Mouse (Mus musculus) heart, embryonic 15.5 days (tissue): Measurements from ENCODE around the gene Gm4756. TPM values are rescaled to one million over a fixed set of nuclear protein-coding genes. Genes with fewer than 3 reads are reported as not detected.
A peak's percentile ranks its signal among the peaks of the same experiment; 100 is the strongest.

ENCODE experiments used
- ATAC-seq: fragments of 200-750 bp; cut with Nextera tagmentation; replicated peaks from 2 replicates; pipeline ENCODE4 v1.8.0; 2017; ENCODE audit warnings: low read depth, moderate TSS enrichment; ENCODE audit not compliant: insufficient number of reproducible peaks, insufficient read depth, low FRiP score
- H3K27ac ChIP-seq: fragments of 300-500 bp; sonication (generic); 2 replicates; pipeline ENCODE4 v1.5.1; 2015; ENCODE audit warnings: mild to moderate bottlenecking, inconsistent platforms
- H3K27me3 ChIP-seq: fragments of 300-500 bp; sonication (generic); 2 replicates; pipeline ENCODE4 v1.6.1; 2015; ENCODE audit warnings: inconsistent platforms
- H3K36me3 ChIP-seq: fragments of 300-500 bp; sonication (generic); 2 replicates; pipeline ENCODE4 v1.6.1; 2015; ENCODE audit warnings: mild to moderate bottlenecking, inconsistent platforms
- H3K4me1 ChIP-seq: fragments of 300-500 bp; sonication (generic); replicated peaks from 2 replicates; pipeline ENCODE4 v1.6.1; 2015; ENCODE audit warnings: inconsistent platforms
- H3K4me2 ChIP-seq: fragments of 300-500 bp; sonication (generic); 2 replicates; pipeline ENCODE4 v1.6.1; 2015; ENCODE audit warnings: inconsistent platforms, mild to moderate bottlenecking, moderate library complexity
- H3K4me3 ChIP-seq: fragments of 300-500 bp; sonication (generic); 2 replicates; pipeline ENCODE4 v1.5.1; 2015; ENCODE audit warnings: mild to moderate bottlenecking, inconsistent platforms
- H3K9ac ChIP-seq: fragments of 300-500 bp; sonication (generic); 2 replicates; pipeline ENCODE4 v1.6.1; 2015; ENCODE audit warnings: mild to moderate bottlenecking, inconsistent platforms
- H3K9me3 ChIP-seq: fragments of 300-500 bp; sonication (generic); replicated peaks from 2 replicates; pipeline ENCODE4 v1.6.1; 2016; ENCODE audit warnings: inconsistent platforms
- whole genome bisulfite sequencing: fragments of 180-500 bp; shearing (Covaris S2); methylation state at CpG from one replicate; pipeline ENCODE4 v1.1.7; 2015; ENCODE audit warnings: mixed read lengths; 5-methylcytosine and 5-hydroxymethylcytosine counted together
- polyA plus RNA-seq: library from polyadenylated mRNA; unstranded; fragments of >200 nt; fragmentation: Nextera tagmentation; extraction: Ambion mirVana; gene quantifications from 2 replicates; pipeline ENCODE4 v1.2.1, GENCODE M21; 2015

Gm4756 gene
- polyA plus RNA-seq, 1 experiment from 2014 or later = not detected

- H3K9me3 ChIP-seq = no peaks in the 10 kb centered on the region
- 65% methylated on average over 2 of the region's 2 CpGs for WGBS
- no peak overlapping the region for H3K4me2 ChIP-seq
- H3K27me3 ChIP-seq = no peaks in the 10 kb centered on the region
- H3K4me3 ChIP-seq = no peak overlapping the region
- H3K4me1 ChIP-seq = peaks cover 10% of the 10 kb centered on the region
- peak; percentile 22; the same call in 1 of the 2 replicates for ATAC-seq
- H3K36me3 ChIP-seq = no peaks in the 10 kb centered on the region
- H3K27ac ChIP-seq = peak overlapping the region; percentile 43
- H3K9ac ChIP-seq = no peak overlapping the region
Measured at GRCm38 (mm10) chr12:72674820-72675219, 25.4 kb upstream of the Gm4756 start.

GRCm38 (mm10) chr12:72674079-72674797, 24.8 kb upstream of the Gm4756 start:
- peaks cover 10% of the 10 kb centered on the region for H3K4me1 ChIP-seq
- peak; percentile 66; the same call in 1 of the 2 replicates for ATAC-seq
- no peak overlapping the region for H3K4me3 ChIP-seq
- H3K27me3 ChIP-seq = no peaks in the 10 kb centered on the region
- H3K9ac ChIP-seq = no peak overlapping the region
- H3K36me3 ChIP-seq = no peaks in the 10 kb centered on the region
- no peak overlapping the region for H3K4me2 ChIP-seq
- H3K27ac ChIP-seq = peak overlapping the region; percentile 43
- WGBS = 43% methylated on average over 7 of the region's 7 CpGs
- H3K9me3 ChIP-seq = no peaks in the 10 kb centered on the region

- WGBS = 81% methylated on average over 6 of the region's 6 CpGs
- Histone ChIP-seq H3K9me3 (no peaks in the 10 kb centered on the region), H3K36me3 (no peaks in the 10 kb centered on the region), H3K4me3 (no peak overlapping the region), H3K4me2 (no peak overlapping the region), H3K9ac (no peak overlapping the region), H3K27me3 (no peaks in the 10 kb centered on the region), H3K27ac (no peak overlapping the region), H3K4me1 (peaks cover 12% of the 10 kb centered on the region)
- ATAC-seq = no peak
Measured at GRCm38 (mm10) chr12:72671516-72672135, 22.2 kb upstream of the Gm4756 start.

- no peak overlapping the region for H3K4me3 ChIP-seq
- WGBS = 79% methylated on average over 8 of the region's 8 CpGs
- H3K9ac ChIP-seq = no peak overlapping the region
- no peaks in the 10 kb centered on the region for H3K36me3 ChIP-seq
- ATAC-seq = no peak
- no peaks in the 10 kb centered on the region for H3K27me3 ChIP-seq
- no peaks in the 10 kb centered on the region for H3K9me3 ChIP-seq
- peaks cover 17% of the 10 kb centered on the region for H3K4me1 ChIP-seq
- no peak overlapping the region for H3K4me2 ChIP-seq
- H3K27ac ChIP-seq = no peak overlapping the region
Measured at GRCm38 (mm10) chr12:72670921-72671320, 21.5 kb upstream of the Gm4756 start.

GRCm38 (mm10) chr12:72667868-72668469, 18.5 kb upstream of the Gm4756 start:
- Histone ChIP-seq H3K36me3 (no peaks in the 10 kb centered on the region), H3K27me3 (no peaks in the 10 kb centered on the region), H3K27ac (no peak overlapping the region), H3K4me3 (no peak overlapping the region), H3K9me3 (no peaks in the 10 kb centered on the region), H3K4me2 (no peak overlapping the region), H3K4me1 (peaks cover 21% of the 10 kb centered on the region), H3K9ac (no peak overlapping the region)
- no peak for ATAC-seq
- 55% methylated on average over 10 of the region's 10 CpGs for WGBS

- no peaks in the 10 kb centered on the region for H3K27me3 ChIP-seq
- WGBS = 61% methylated on average over 5 of the region's 5 CpGs
- no peak overlapping the region for H3K4me2 ChIP-seq
- H3K4me3 ChIP-seq = no peak overlapping the region
- no peak for ATAC-seq
- H3K27ac ChIP-seq = peak overlapping the region; percentile 97
- H3K36me3 ChIP-seq = no peaks in the 10 kb centered on the region
- H3K9ac ChIP-seq = no peak overlapping the region
- H3K9me3 ChIP-seq = no peaks in the 10 kb centered on the region
- H3K4me1 ChIP-seq = peaks cover 23% of the 10 kb centered on the region
Measured at GRCm38 (mm10) chr12:72666015-72666414, 16.6 kb upstream of the Gm4756 start.

- ATAC-seq = peak; percentile 99
- peak within 1 kb of the TSS; percentile 81 for H3K9ac ChIP-seq
- peak within 1 kb of the TSS; percentile 76 for H3K4me3 ChIP-seq
- H3K36me3 ChIP-seq = no peaks in the 10 kb centered on the region
- H3K4me1 ChIP-seq = peaks cover 23% of the 10 kb centered on the region
- WGBS = under 1% methylated on average over 33 of the region's 33 CpGs
- no peaks in the 10 kb centered on the region for H3K27me3 ChIP-seq
- no peaks in the 10 kb centered on the region for H3K9me3 ChIP-seq
- H3K4me2 ChIP-seq = peak within 1 kb of the TSS; percentile 88
- H3K27ac ChIP-seq = peak within 1 kb of the TSS; percentile 97
Measured at GRCm38 (mm10) chr12:72664735-72665337, 15.4 kb upstream of the Gm4756 start, which contains the start of gene Dhrs7. Dhrs7 (minus strand) TSS chr12:72664909.

- Histone ChIP-seq H3K27ac (peak overlapping the region; percentile 97), H3K36me3 (no peaks in the 10 kb centered on the region; the same call in 1 of the 2 replicates), H3K27me3 (no peaks in the 10 kb centered on the region), H3K9ac (peak overlapping the region; percentile 81), H3K4me3 (peak overlapping the region; percentile 76), H3K4me1 (peaks cover 23% of the 10 kb centered on the region), H3K9me3 (no peaks in the 10 kb centered on the region), H3K4me2 (peak overlapping the region; percentile 88)
- peak; percentile 21 for ATAC-seq
- 3% methylated on average over 28 of the region's 28 CpGs for WGBS
Measured at GRCm38 (mm10) chr12:72664020-72664734, 14.7 kb upstream of the Gm4756 start.

GRCm38 (mm10) chr12:72655775-72656174, 6.3 kb upstream of the Gm4756 start:
- Histone ChIP-seq H3K27ac (no peak overlapping the region), H3K9me3 (no peaks in the 10 kb centered on the region), H3K4me3 (no peak overlapping the region), H3K9ac (no peak overlapping the region), H3K27me3 (no peaks in the 10 kb centered on the region), H3K4me2 (no peak overlapping the region), H3K36me3 (peaks cover 22% of the 10 kb centered on the region), H3K4me1 (no peaks in the 10 kb centered on the region)
- WGBS = 87% methylated on average over 16 of the region's 16 CpGs
- ATAC-seq = no peak

- Histone ChIP-seq H3K4me1 (no peaks in the 10 kb centered on the region), H3K9me3 (no peaks in the 10 kb centered on the region), H3K27ac (no peak overlapping the region), H3K36me3 (peaks cover 30% of the 10 kb centered on the region), H3K4me2 (no peak overlapping the region), H3K4me3 (no peak overlapping the region), H3K27me3 (no peaks in the 10 kb centered on the region), H3K9ac (no peak overlapping the region)
- WGBS = 26% methylated on average over 4 of the region's 4 CpGs
- no peak for ATAC-seq
Measured at GRCm38 (mm10) chr12:72654698-72655097, 5.2 kb upstream of the Gm4756 start.

GRCm38 (mm10) chr12:72648921-72649320, 540 bp downstream of the Gm4756 start:
- H3K9me3 ChIP-seq = no peaks in the 10 kb centered on the region
- no peak overlapping the region for H3K4me2 ChIP-seq
- H3K27ac ChIP-seq = no peak overlapping the region
- WGBS = 87% methylated on average over 14 of the region's 14 CpGs
- ATAC-seq = no peak
- no peaks in the 10 kb centered on the region for H3K4me1 ChIP-seq
- H3K36me3 ChIP-seq = peaks cover 30% of the 10 kb centered on the region
- H3K4me3 ChIP-seq = no peak overlapping the region
- H3K9ac ChIP-seq = no peak overlapping the region
- no peaks in the 10 kb centered on the region for H3K27me3 ChIP-seq
